Comparison of ENCODE assay signal across 22 mouse cellular contexts in genomic region chr3:55008965-55009741, GRCm38 (mm10). TPM values are rescaled to one million over a fixed set of nuclear protein-coding genes. Genes with fewer than 3 reads are reported as not detected.
"Had no signal": no experiment of that assay in that cellular context is flagged by ENCODE, and none has a peak within 500 bp of the region (broad histone marks: within the 10 kb centered on the region; RNA-seq: fewer than 3 reads in every experiment).

No protein-coding gene starts in this region.

- H3K4me1 ChIP-seq: liver, embryonic 13.5 days; liver, embryonic 15.5 days; lung, embryonic 15.5 days; megakaryocyte, embryonic 14.5 days; neural tube, embryonic 13.5 days; neural tube, embryonic 15.5 days had no signal

- H3K4me3 ChIP-seq: liver, embryonic 13.5 days; liver, embryonic 15.5 days; lung, embryonic 15.5 days; megakaryocyte, embryonic 14.5 days; myocyte; neural tube, embryonic 13.5 days; neural tube, embryonic 15.5 days had no signal

- ATAC-seq: liver, postnatal 0 days; lung, postnatal 0 days had no signal

- H3K9ac ChIP-seq: liver, embryonic 13.5 days; liver, embryonic 15.5 days; liver, postnatal 0 days; lung, embryonic 15.5 days; neural tube, embryonic 13.5 days; neural tube, embryonic 15.5 days had no signal

- H3K27ac ChIP-seq: liver, embryonic 13.5 days; liver, embryonic 15.5 days; lung, embryonic 15.5 days; macrophage; neural tube, embryonic 13.5 days; neural tube, embryonic 15.5 days had no signal

- DNase-seq: liver, embryonic 13.5 days; liver, postnatal 0 days; lung, adult 2 months; lung, postnatal 14 days; lung, postnatal 36 days; retina, postnatal 1 day; right cerebral cortex, adult 18-20 months; right cerebral cortex, postnatal 25 days; right cerebral cortex, postnatal 4 days; spleen, adult 18-20 months; thymus, adult 18-20 months; thymus, postnatal 14 days; thymus, postnatal 36 days had no signal

- H3K36me3 ChIP-seq: liver, embryonic 13.5 days; liver, embryonic 15.5 days; lung, embryonic 15.5 days; neural tube, embryonic 13.5 days; neural tube, embryonic 15.5 days had no signal

- H3K4me2 ChIP-seq: liver, embryonic 13.5 days; liver, embryonic 15.5 days; lung, embryonic 15.5 days; neural tube, embryonic 13.5 days; neural tube, embryonic 15.5 days had no signal

- H3K9me3 ChIP-seq: liver, embryonic 13.5 days; liver, embryonic 15.5 days; lung, embryonic 15.5 days; neural tube, embryonic 13.5 days; neural tube, embryonic 15.5 days had no signal

- H3K27me3 ChIP-seq: liver, embryonic 13.5 days; liver, embryonic 15.5 days; lung, embryonic 15.5 days; megakaryocyte, embryonic 14.5 days; neural tube, embryonic 13.5 days; neural tube, embryonic 15.5 days had no signal

RNA-seq across cellular contexts. Expression of gene Ccna1, which starts 46.1 kb away (rescaled TPM):
- total RNA-seq: megakaryocyte progenitor cell, adult 5-6 weeks had no signal
- polyA plus RNA-seq: liver, postnatal 0 days; macrophage; myocyte had no signal
